Comparison of ENCODE assay signal across 8 mouse cellular contexts in genomic region chr17:34931735-34932098, GRCm38 (mm10). TPM values are rescaled to one million over a fixed set of nuclear protein-coding genes. Genes with fewer than 3 reads are reported as not detected.
A peak's percentile ranks its signal among the peaks of the same experiment; 100 is the strongest.
DNase-seq lines count a peak whose midpoint lies in the region; ATAC-seq and TF ChIP-seq lines count a peak whose summit lies in the region.

No protein-coding gene starts in this region.

- no peak for TF ChIP-seq POLR2A in brain, embryonic 14.5 days (IDR thresholded peaks at IDR 0.05; ENCODE audit: borderline replicate concordance, extremely low read depth, insufficient read depth, insufficient read length, poor library complexity, severe bottlenecking)

- 0 out of 2 replicates have a peak, but pooled peaks cover 3% of the 10 kb centered on the region for H3K4me1 ChIP-seq in lung, embryonic 14.5 days (ENCODE audit: insufficient read depth)
- H3K4me1 ChIP-seq in forebrain, embryonic 16.5 days (replicated peaks; ENCODE audit: control insufficient read depth, insufficient read depth, low read length) = peaks cover 9% of the 10 kb centered on the region

- peak; percentile 24 for DNase-seq in lung, embryonic 14.5 days
- no peak for DNase-seq in lung, adult 18-20 months
- DNase-seq in brain, embryonic 14.5 days (ENCODE audit: low read depth) = peak; percentile 48
- peak; percentile 42 to 67 for DNase-seq in left cerebral cortex, postnatal 25 days (ENCODE audit: low spot score in 2 of 2)
- peak; percentile 13 to 35 for DNase-seq in natural killer cell, adult 2 months (ENCODE audit: low spot score in 2 of 2)
- DNase-seq in thymus, postnatal 36 days = peak; percentile 53 to 64
- no peak for DNase-seq in adrenal gland, postnatal 25 days

- peak overlapping the region; percentile 98 for H3K4me2 ChIP-seq in lung, embryonic 14.5 days
- peak overlapping the region; percentile 97 for H3K4me2 ChIP-seq in forebrain, embryonic 16.5 days (ENCODE audit: low read length)

- H3K9ac ChIP-seq in lung, embryonic 14.5 days = peak overlapping the region; percentile 69
- H3K9ac ChIP-seq in forebrain, embryonic 16.5 days (replicated peaks; ENCODE audit: low read depth, low read length) = peak overlapping the region; percentile 88

- peak; percentile 26; the same call in 1 of the 2 replicates for ATAC-seq in lung, embryonic 14.5 days (ENCODE audit: insufficient read depth)
- ATAC-seq in forebrain, embryonic 16.5 days = no peak

- WGBS in lung, embryonic 14.5 days = 7% methylated on average over 14 of the region's 14 CpGs
- 15% methylated on average over 14 of the region's 14 CpGs for WGBS in forebrain, embryonic 16.5 days

- peak overlapping the region; percentile 62 for H3K4me3 ChIP-seq in lung, embryonic 14.5 days (ENCODE audit: low read depth, low read length)
- peak overlapping the region; percentile 63 for H3K4me3 ChIP-seq in forebrain, embryonic 16.5 days (replicated peaks; ENCODE audit: low read length)

- peaks cover 4% of the 10 kb centered on the region; the same call in 1 of the 2 replicates for H3K36me3 ChIP-seq in lung, embryonic 14.5 days (ENCODE audit: insufficient read depth)
- H3K36me3 ChIP-seq in forebrain, embryonic 16.5 days (ENCODE audit: control insufficient read depth, insufficient read depth) = no peaks in the 10 kb centered on the region; the same call in 1 of the 2 replicates

- no peak for TF ChIP-seq CTCF in lung, embryonic 14.5 days (IDR thresholded peaks at IDR 0.05; ENCODE audit: low read depth)
- TF ChIP-seq CTCF in brain, embryonic 14.5 days (IDR thresholded peaks at IDR 0.05; ENCODE audit: borderline replicate concordance, extremely low read depth, insufficient read depth, insufficient read length) = no peak

- intact Hi-C loops in left cerebral cortex, postnatal 25 days (cut with DNase I) = loop anchor here (1.0 kb wide), 1 partner anchor 21 kb away; no protein-coding TSS in a partner anchor

- peak overlapping the region; percentile 9; the same call in 1 of the 2 replicates for H3K27ac ChIP-seq in lung, embryonic 14.5 days (ENCODE audit: low read depth)
- no peak overlapping the region for H3K27ac ChIP-seq in forebrain, embryonic 16.5 days (ENCODE audit: low read length)

- no peaks in the 10 kb centered on the region for H3K27me3 ChIP-seq in lung, embryonic 14.5 days (ENCODE audit: insufficient read depth, low read length)
- H3K27me3 ChIP-seq in forebrain, embryonic 16.5 days (replicated peaks; ENCODE audit: control insufficient read depth, insufficient read depth, low read length) = no peaks in the 10 kb centered on the region

- no peaks in the 10 kb centered on the region for H3K9me3 ChIP-seq in lung, embryonic 14.5 days (ENCODE audit: low read depth, low read length)
- no peaks in the 10 kb centered on the region for H3K9me3 ChIP-seq in forebrain, embryonic 16.5 days (ENCODE audit: control insufficient read depth, low read length)

RNA-seq across cellular contexts. Expression of gene Neu1, which starts 0.7 kb away (rescaled TPM):
- polyA plus RNA-seq in lung, embryonic 14.5 days (2014; fragmentation: Nextera tagmentation; extraction: Ambion mirVana) = 10.6 and 11.6 TPM in 2 replicates
- polyA plus RNA-seq in brain, embryonic 14.5 days (2012; rRNA removed) = 28.0 and 29.6 TPM in 2 replicates
- 31.8 and 36.8 TPM in 2 replicates for polyA plus RNA-seq in forebrain, embryonic 16.5 days (2015; fragmentation: Nextera tagmentation; extraction: Ambion mirVana)
- total RNA-seq in left cerebral cortex, postnatal 25 days (2021) = 10 to 100 TPM; 42.9 to 44.0 TPM
- total RNA-seq in adrenal gland, postnatal 25 days (2021) = 26.1 and 27.6 TPM in 2 replicates

RNA-seq across cellular contexts. Expression of gene Slc44a4, which starts 17.5 kb away (rescaled TPM):
- 0.42 and 0.55 TPM in 2 replicates for polyA plus RNA-seq in lung, embryonic 14.5 days (2014; fragmentation: Nextera tagmentation; extraction: Ambion mirVana)
- 0.06 and 0.07 TPM in 2 replicates for polyA plus RNA-seq in brain, embryonic 14.5 days (2012; rRNA removed)
- 0.09 TPM in 1 of 2 replicates, not detected in the other for polyA plus RNA-seq in forebrain, embryonic 16.5 days (2015; fragmentation: Nextera tagmentation; extraction: Ambion mirVana)
- under 1 TPM; 0.55 to 0.66 TPM for total RNA-seq in left cerebral cortex, postnatal 25 days (2021)
- total RNA-seq in adrenal gland, postnatal 25 days (2021) = 1.7 and 2.4 TPM in 2 replicates

RNA-seq across cellular contexts. Expression of gene Hspa1b, which starts 27.3 kb away (rescaled TPM):
- 0.16 and 0.35 TPM in 2 replicates for polyA plus RNA-seq in lung, embryonic 14.5 days (2014; fragmentation: Nextera tagmentation; extraction: Ambion mirVana)
- polyA plus RNA-seq in brain, embryonic 14.5 days (2012; rRNA removed) = 6.3 and 7.1 TPM in 2 replicates
- polyA plus RNA-seq in forebrain, embryonic 16.5 days (2015; fragmentation: Nextera tagmentation; extraction: Ambion mirVana) = 0.14 TPM in 1 of 2 replicates, not detected in the other
- 10 to 100 TPM in 1 of 2 experiments, 1 to 10 TPM in 1; 9.9 to 15.0 TPM for total RNA-seq in left cerebral cortex, postnatal 25 days (2021)
- 29.0 and 79.3 TPM in 2 replicates for total RNA-seq in adrenal gland, postnatal 25 days (2021)

RNA-seq across cellular contexts. Expression of gene Ehmt2, which starts 33.4 kb away (rescaled TPM):
- 64.1 and 71.0 TPM in 2 replicates for polyA plus RNA-seq in lung, embryonic 14.5 days (2014; fragmentation: Nextera tagmentation; extraction: Ambion mirVana)
- 350 and 361 TPM in 2 replicates for polyA plus RNA-seq in brain, embryonic 14.5 days (2012; rRNA removed)
- polyA plus RNA-seq in forebrain, embryonic 16.5 days (2015; fragmentation: Nextera tagmentation; extraction: Ambion mirVana) = 107 and 121 TPM in 2 replicates
- total RNA-seq in left cerebral cortex, postnatal 25 days (2021) = 100 to 1,000 TPM; 166 to 167 TPM
- total RNA-seq in adrenal gland, postnatal 25 days (2021) = 158 and 186 TPM in 2 replicates

RNA-seq across cellular contexts. Expression of gene C2, which starts 33.7 kb away (rescaled TPM):
- 1.3 and 1.4 TPM in 2 replicates for polyA plus RNA-seq in lung, embryonic 14.5 days (2014; fragmentation: Nextera tagmentation; extraction: Ambion mirVana)
- polyA plus RNA-seq in brain, embryonic 14.5 days (2012; rRNA removed) = 1.1 and 2.3 TPM in 2 replicates
- 1.6 and 1.7 TPM in 2 replicates for polyA plus RNA-seq in forebrain, embryonic 16.5 days (2015; fragmentation: Nextera tagmentation; extraction: Ambion mirVana)
- total RNA-seq in left cerebral cortex, postnatal 25 days (2021) = 1 to 10 TPM; 1.5 to 3.6 TPM
- total RNA-seq in adrenal gland, postnatal 25 days (2021) = 71.7 and 86.4 TPM in 2 replicates

Comparison
In these comparisons a context has a peak if more than half of its experiments do, and no peak if none do; other contexts are left out.
1. DNase-seq: peak in lung, embryonic 14.5 days (single experiment), brain, embryonic 14.5 days (single experiment), left cerebral cortex, postnatal 25 days (2 of 2), natural killer cell, adult 2 months (2 of 2) and thymus, postnatal 36 days (2 of 2); none in lung, adult 18-20 months (0 of 2) and adrenal gland, postnatal 25 days (single experiment).